Mouse (Mus musculus) cerebellum, postnatal 14 days (tissue): ENCODE measurements at regions not wholly inside any gene's neighbourhood (a gene's known extent, or its start where the extent isn't known, plus 50 kb on each side); places are given as distances from the start of the nearest gene placed in this dataset.
A peak's percentile ranks its signal among the peaks of the same experiment; 100 is the strongest.

Experiments used
- DNase-seq, 2 experiments: peaks; one replicate each; pipeline ENCODE4 v3.0.0; 2021; ENCODE audit warnings: mixed read lengths in 2 of 2

DNA sequence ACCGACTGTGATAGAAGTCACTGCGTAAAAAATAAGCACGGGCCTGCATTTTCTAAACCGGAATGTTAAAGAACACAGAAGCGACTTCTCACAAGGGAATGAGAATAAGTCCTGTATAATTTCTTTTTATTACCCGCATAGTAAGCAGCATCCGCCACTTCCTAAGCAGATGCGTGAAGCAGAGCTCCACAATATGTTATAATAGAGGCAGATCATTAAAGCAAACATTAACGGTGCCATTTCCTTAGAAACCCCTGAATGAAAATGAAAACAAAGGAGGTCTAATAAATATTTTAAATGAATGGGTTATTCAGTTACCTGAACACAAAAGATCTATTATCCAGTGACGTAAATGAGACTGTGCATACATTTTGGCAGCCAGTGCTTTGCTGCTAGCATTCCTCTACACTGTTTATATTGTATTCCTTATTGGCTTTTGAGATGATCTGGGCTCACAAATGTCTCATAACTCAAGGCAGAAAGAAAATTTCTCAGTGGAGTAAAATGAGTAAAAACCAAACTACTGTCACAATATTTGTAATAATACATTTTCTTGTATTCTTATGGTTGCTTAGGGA, 566.6 kb upstream of the Epha6 start:
- no peak for DNase-seq

DNA sequence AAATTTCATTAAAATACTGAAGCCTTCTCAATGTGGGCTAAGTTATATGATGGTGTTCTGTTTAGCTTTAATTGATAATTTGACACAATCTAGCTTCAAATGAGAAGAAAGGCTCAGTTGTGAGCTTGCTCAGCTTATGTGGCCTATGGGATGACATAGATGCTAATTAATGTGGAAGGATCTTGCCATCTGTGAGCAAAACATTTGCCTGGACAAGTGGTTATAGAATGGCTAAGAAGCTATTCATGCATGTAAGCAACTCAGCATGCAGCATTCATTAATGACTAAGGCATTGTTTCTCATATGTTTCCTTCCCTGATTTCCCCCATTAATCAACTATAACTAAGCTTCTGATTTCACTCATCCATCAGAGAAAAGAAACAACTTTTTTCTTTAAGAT, 532.8 kb upstream of the Epha6 start:
- DNase-seq = peak in 1 of 2 experiments; percentile 6
